Mouse (Mus musculus) left cerebral cortex, adult 18-20 months (tissue): ENCODE results near the gene Myo10. TPM values are rescaled to one million over a fixed set of nuclear protein-coding genes. Genes with fewer than 3 reads are reported as not detected.

Experiments used
- DNase-seq, 2 experiments: peaks; one replicate each; pipeline ENCODE4 v3.0.0; 2021 to 2022; ENCODE audit warnings: low spot score in 2 of 2, mixed read lengths in 1 of 2
- total RNA-seq, 2 experiments: library from RNA; stranded (reverse); gene quantifications; 2 replicates each; pipeline ENCODE4 v1.2.3; 2021

Gene Myo10
- total RNA-seq, 2 experiments from 2014 or later, result 38.6 to 41.0 TPM

- no peak for DNase-seq
Measured at GRCm38 (mm10) chr15:25689477-25689876, 67.2 kb downstream of the Myo10 start.

- DNase-seq, result no peak
Measured at GRCm38 (mm10) chr15:25690066-25690745, 67.9 kb downstream of the Myo10 start.

- no peak for DNase-seq
Measured at GRCm38 (mm10) chr15:25690746-25691105, 68.4 kb downstream of the Myo10 start.

- no peak for DNase-seq
Measured at GRCm38 (mm10) chr15:25692254-25692950, 70.1 kb downstream of the Myo10 start.

- DNase-seq, result no peak
Measured at GRCm38 (mm10) chr15:25693708-25694107, 71.4 kb downstream of the Myo10 start.

- no peak for DNase-seq
Measured at GRCm38 (mm10) chr15:25694749-25695148, 72.4 kb downstream of the Myo10 start.

GRCm38 (mm10) chr15:25695253-25695652 lies 72.9 kb downstream of the Myo10 start:
- no peak for DNase-seq

GRCm38 (mm10) chr15:25695883-25696282 lies 73.6 kb downstream of the Myo10 start:
- no peak for DNase-seq

- no peak for DNase-seq
Measured at GRCm38 (mm10) chr15:25696660-25697059, 74.3 kb downstream of the Myo10 start.

- no peak for DNase-seq
Measured at GRCm38 (mm10) chr15:25699032-25699557, 76.8 kb downstream of the Myo10 start.

GRCm38 (mm10) chr15:25702602-25703001 lies 80.3 kb downstream of the Myo10 start:
- no peak for DNase-seq

- DNase-seq, result no peak
Measured at GRCm38 (mm10) chr15:25704809-25705585, 82.7 kb downstream of the Myo10 start.

GRCm38 (mm10) chr15:25706874-25707554 lies 84.7 kb downstream of the Myo10 start:
- DNase-seq, result no peak

GRCm38 (mm10) chr15:25707891-25708290 lies 85.6 kb downstream of the Myo10 start:
- no peak for DNase-seq

GRCm38 (mm10) chr15:25710876-25711275 lies 88.6 kb downstream of the Myo10 start:
- no peak for DNase-seq

- DNase-seq, result no peak
Measured at GRCm38 (mm10) chr15:25712877-25713276, 90.6 kb downstream of the Myo10 start.

- DNase-seq, result peak; percentile 45 to 54
Measured at GRCm38 (mm10) chr15:25713587-25714361, 91.4 kb downstream of the Myo10 start.

GRCm38 (mm10) chr15:25715218-25715995 lies 93.1 kb downstream of the Myo10 start:
- no peak for DNase-seq

GRCm38 (mm10) chr15:25715996-25716395 lies 93.7 kb downstream of the Myo10 start:
- no peak for DNase-seq

- DNase-seq, result peak; percentile 86 to 89
Measured at GRCm38 (mm10) chr15:25717006-25717405, 94.7 kb downstream of the Myo10 start.
